Mouse (Mus musculus) central nervous system, embryonic 14 days (tissue): ENCODE measurements around the gene Pet100. TPM values are rescaled to one million over a fixed set of nuclear protein-coding genes. Genes with fewer than 3 reads are reported as not detected.

Source experiments
- polyA plus RNA-seq: library from polyadenylated mRNA; depleted of rRNA; stranded (reverse); fragments of >200 nt; gene quantifications from 2 replicates; pipeline ENCODE4 v1.2.3, GENCODE M21; 2012; rRNA removed

The Pet100 gene
- polyA plus RNA-seq, result 58.7 and 80.5 TPM in 2 replicates

DNA sequence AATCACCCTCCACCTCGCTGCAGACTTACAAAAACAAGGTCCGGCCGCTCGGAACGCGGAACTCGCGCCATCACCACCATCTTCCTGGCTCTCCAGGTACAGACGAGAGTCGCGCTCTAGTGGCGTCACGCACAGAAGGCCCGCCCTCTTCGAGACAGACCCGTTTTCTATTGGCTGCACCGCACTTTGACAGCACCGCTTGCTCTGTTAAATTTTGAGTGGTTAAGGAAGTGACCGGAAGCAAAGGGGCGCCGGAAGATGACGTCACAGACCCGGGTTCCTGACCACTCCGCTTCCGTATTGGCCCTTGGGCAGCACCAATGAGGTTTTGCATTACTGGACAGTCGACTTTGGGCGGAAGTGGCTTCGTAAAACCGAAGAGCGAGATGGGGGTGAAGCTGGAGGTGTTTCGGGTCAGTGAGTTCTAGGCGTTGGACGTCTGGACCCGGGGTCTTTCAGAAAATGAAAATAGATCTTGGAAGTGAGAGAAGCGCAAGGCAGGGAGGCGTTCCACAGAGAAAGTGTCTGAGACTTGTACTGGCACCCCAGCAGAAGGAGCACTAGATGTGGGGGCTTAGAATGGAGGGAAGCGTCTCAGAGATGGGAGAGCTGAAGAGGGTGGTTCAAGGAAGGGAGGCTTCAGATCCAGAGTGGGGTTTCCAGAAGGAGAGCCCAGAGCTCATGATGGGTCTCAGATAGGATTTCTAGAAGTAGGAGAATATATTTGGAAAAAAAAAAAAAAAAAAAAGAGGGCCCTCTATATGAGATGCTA lies at the start of gene Pet100, which contains the start of gene Xab2:
Gene Pet100, plus strand, starts transcription at position 350 of the 772 bp plus-strand sequence.
Gene Xab2, minus strand, starts transcription at position 118 of the 772 bp plus-strand sequence.

DNA sequence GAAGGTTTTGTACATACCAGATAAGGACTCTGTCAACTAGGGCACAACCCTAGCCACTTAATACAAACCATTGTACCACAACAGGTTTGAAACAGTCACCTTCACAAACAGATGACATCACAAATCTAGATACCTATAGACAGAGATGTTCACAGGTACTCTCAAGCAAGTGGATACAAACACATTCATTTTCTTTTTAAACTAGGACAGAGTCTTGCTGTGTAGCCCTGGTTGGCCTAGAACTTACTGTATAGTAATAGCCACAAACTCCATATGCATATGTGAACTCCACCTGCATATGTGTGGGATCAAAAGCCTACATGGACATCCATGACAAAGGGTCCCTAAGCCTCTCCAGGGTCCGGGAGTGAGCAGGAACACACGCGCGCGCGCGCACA lies 34.4 kb upstream of the Pet100 start, which contains the start of gene Camsap3:
Gene Camsap3, plus strand, starts transcription at position 301 of the 398 bp plus-strand sequence.

DNA sequence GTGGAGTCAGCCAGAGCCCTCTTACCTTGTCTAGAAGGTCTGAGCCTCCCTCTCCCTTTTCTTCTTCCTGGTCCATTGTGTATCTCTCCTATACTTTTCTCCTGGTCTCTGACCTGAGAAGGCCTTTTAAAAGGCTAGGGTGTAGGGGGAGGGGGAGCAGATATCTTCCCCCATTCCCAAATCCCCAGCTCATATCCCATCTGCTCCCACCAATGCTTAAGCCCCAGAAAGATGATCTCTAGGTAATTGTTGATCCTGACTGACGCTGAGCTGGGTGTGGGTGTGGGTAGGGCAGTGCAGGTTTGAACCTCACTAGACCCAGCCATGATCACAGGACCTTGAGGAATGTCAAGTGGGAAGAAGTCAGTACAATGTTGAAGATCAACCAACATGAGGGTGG lies 4.1 kb downstream of the Pet100 start, which contains the start of gene Pcp2:
Gene Pcp2, minus strand, starts transcription at position 101 of the 400 bp plus-strand sequence.

DNA sequence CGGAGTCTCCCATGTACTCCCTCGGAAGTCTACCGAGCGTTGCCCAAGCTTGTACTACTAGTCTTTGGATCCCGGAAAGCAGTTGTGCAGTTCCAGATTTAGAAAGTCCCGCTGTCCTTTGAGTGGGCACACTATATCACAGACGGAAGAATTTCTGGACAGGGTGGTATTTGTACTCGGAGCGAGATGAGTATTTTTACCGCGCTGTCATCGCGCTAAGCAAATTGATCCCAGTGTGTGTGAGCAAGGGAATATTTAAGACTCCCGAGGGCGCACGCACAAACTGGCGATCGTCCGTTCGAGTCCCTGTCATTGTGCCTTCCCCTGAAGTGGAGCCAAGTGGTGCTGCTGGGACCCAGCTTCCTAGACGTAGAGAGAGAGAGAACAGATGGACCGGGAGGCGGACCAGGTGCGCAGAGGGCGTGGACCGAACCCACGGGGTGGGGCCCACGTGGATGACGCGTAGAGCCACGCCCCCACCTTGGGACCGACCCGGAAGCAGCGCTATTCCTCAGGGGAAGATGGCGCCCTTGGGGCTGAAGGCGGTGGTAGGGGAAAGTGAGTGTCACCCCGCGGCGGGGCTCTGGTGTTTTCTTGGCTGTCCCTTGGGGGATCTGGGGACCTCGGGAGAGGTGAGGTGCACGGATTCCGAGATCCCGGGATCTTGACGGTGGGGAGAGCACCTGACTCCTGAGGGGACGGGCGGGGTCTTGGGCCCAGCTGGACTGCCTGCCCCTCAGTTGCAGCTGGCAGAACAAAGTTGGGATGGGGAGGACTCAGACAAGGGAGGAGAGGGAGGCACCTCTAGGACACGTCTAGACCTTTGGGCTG lies 9.5 kb downstream of the Pet100 start, which contains the start of gene Stxbp2:
Gene Stxbp2, plus strand, starts transcription at position 309 of the 831 bp plus-strand sequence.

DNA sequence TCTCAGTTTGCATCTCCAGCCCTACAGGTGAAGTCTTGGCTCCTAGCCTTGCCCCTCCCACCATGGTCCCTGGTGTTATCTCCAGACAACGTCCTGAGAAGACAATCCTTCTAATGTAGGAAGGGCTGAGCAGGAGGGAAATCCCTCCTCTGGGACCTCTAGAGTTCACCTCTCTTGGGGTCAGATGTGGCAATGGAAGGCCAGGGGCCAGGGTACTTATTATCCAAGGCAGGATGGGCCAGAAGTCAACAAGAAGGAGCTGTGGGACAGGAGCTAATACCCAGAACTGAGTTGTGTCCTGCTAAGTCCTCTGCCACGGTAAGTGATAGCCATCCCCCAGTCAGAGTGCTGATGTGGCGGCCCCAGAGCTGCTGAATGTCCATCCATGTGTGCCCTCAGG lies 34.2 kb downstream of the Pet100 start, which contains the start of gene Retn:
Gene Retn, plus strand, starts transcription at position 245 of the 400 bp plus-strand sequence.

DNA sequence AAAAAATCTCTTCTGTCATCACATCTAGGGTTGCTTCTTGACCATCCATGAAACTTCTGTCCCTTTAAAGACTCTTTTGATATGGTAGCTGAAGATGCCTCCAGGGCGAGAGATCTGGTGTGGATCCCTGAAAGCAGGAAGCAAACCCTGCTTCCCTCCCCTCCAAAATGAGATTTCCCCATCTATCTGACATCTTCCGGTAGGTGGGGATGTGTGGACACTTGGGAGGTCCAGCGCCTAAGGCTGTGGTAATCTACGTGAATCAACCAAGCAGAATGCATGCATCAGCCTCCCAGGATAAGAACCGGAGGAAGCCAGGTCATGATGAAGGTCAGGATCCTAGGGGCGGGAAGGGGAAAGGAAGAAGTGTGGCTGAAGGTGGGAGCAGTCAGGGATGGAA lies 44.2 kb downstream of the Pet100 start, which contains the start of gene Mcemp1:
Gene Mcemp1, plus strand, starts transcription at position 248 of the 400 bp plus-strand sequence.

DNA sequence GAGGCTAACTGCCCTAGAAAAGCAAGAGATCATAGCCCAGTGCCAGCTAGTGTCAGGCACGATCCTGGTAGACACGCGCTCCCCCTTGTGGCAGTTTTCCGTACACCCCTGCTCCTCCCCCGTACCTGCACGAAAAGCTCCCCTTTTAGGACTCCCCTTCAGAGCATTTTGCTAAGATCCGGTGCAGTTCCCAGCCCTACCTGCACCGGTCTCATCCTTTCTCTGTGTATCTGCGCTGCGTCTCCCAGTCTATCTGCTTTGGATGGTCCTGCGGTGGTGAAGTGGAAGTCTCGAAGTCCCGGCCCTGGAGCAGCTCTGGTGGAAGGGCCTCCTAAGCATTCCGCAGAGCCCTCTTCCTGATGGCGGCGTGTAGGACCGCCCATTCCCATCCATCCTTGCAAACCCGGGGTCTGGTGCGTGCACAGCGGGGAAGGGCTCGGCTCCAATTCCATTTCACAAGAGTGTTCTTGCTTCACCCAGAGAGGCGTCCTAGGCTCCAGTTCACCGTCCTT lies 50.7 kb downstream of the Pet100 start, which contains the start of gene Fcor:
Gene Fcor, minus strand, starts transcription at position 383 of the 512 bp plus-strand sequence.

Other genes starting within 250 kb of the Pet100 start
- 29.1 and 31.3 TPM in 2 replicates for gene Arhgef18, start 228.5 kb upstream of the Pet100 start, polyA plus RNA-seq
- gene Pex11g, start 153.9 kb upstream of the Pet100 start, polyA plus RNA-seq, result 4.2 and 4.9 TPM in 2 replicates
- 0.26 and 0.36 TPM in 2 replicates for gene Tex45, start 150.7 kb upstream of the Pet100 start, polyA plus RNA-seq
- 102 and 108 TPM in 2 replicates for gene Zfp358, start 128.4 kb upstream of the Pet100 start, polyA plus RNA-seq
- 263 and 271 TPM in 2 replicates for gene Mcoln1, start 121.1 kb upstream of the Pet100 start, polyA plus RNA-seq
- 47.3 and 60.4 TPM in 2 replicates for gene Pnpla6, start 106.2 kb upstream of the Pet100 start, polyA plus RNA-seq
- 0.88 and 1.1 TPM in 2 replicates for gene C330021F23Rik, start 53.6 kb upstream of the Pet100 start, polyA plus RNA-seq
- 65.6 and 66.3 TPM in 2 replicates for gene Camsap3, start 34.3 kb upstream of the Pet100 start, polyA plus RNA-seq
- 70.7 and 75.6 TPM in 2 replicates for gene Xab2, start 232 bp upstream of the Pet100 start, polyA plus RNA-seq
- gene Pcp2, start 4.0 kb downstream of the Pet100 start, polyA plus RNA-seq, result 0.82 and 1.9 TPM in 2 replicates
- gene Stxbp2, start 9.4 kb downstream of the Pet100 start, polyA plus RNA-seq, result 122 and 144 TPM in 2 replicates
- 0.45 and 0.53 TPM in 2 replicates for gene Retn, start 34.2 kb downstream of the Pet100 start, polyA plus RNA-seq
- 0.32 and 0.35 TPM in 2 replicates for gene Mcemp1, start 44.2 kb downstream of the Pet100 start, polyA plus RNA-seq
- 8.4 and 11.6 TPM in 2 replicates for gene Fcor, start 50.8 kb downstream of the Pet100 start, polyA plus RNA-seq
- 51.9 and 54.3 TPM in 2 replicates for gene Trappc5, start 54.8 kb downstream of the Pet100 start, polyA plus RNA-seq
- not detected in 2 replicates for gene Fcer2a, start 72.6 kb downstream of the Pet100 start, polyA plus RNA-seq
- 0.04 TPM in 1 of 2 replicates, not detected in the other for gene Clec4g, start 99.1 kb downstream of the Pet100 start, polyA plus RNA-seq
- 0.12 and 0.13 TPM in 2 replicates for gene Cd209a, start 127.4 kb downstream of the Pet100 start, polyA plus RNA-seq
- not detected in 2 replicates for gene Cd209e, start 232.8 kb downstream of the Pet100 start, polyA plus RNA-seq